Comparison of ENCODE assay signal across 22 mouse cellular contexts in genomic region chr7:19777049-19777723, GRCm38 (mm10). TPM values are rescaled to one million over a fixed set of nuclear protein-coding genes. Genes with fewer than 3 reads are reported as not detected.
A peak's percentile ranks its signal among the peaks of the same experiment; 100 is the strongest.
DNase-seq lines count a peak whose midpoint lies in the region; ATAC-seq and TF ChIP-seq lines count a peak whose summit lies in the region.
"Had no signal": no experiment of that assay in that cellular context is flagged by ENCODE, and none has a peak within 500 bp of the region (broad histone marks: within the 10 kb centered on the region; RNA-seq: fewer than 3 reads in every experiment).

No protein-coding gene starts in this region.

- no peaks in the 10 kb centered on the region for H3K9me3 ChIP-seq in lung, postnatal 0 days (ENCODE audit: low read length)
- no peaks in the 10 kb centered on the region for H3K9me3 ChIP-seq in heart, embryonic 15.5 days (replicated peaks)
- H3K9me3 ChIP-seq in stomach, postnatal 0 days (ENCODE audit: control insufficient read depth, low read length) = no peaks in the 10 kb centered on the region
- H3K9me3 ChIP-seq: embryonic facial prominence, embryonic 13.5 days; liver, embryonic 12.5 days; midbrain, embryonic 15.5 days; stomach, embryonic 15.5 days had no signal

- peak; percentile 41 for ATAC-seq in lung, postnatal 0 days
- ATAC-seq in heart, embryonic 15.5 days (replicated peaks; ENCODE audit: insufficient number of reproducible peaks, insufficient read depth, low FRiP score, low read depth) = no peak; the same call in 1 of the 2 replicates
- ATAC-seq in stomach, postnatal 0 days (ENCODE audit: low FRiP score, low TSS enrichment) = 0 out of 2 replicates have a peak, but pooled peaks have one; percentile 21
- ATAC-seq: liver, embryonic 12.5 days; midbrain, embryonic 15.5 days had no signal

- intact Hi-C loops in heart, postnatal 25 days (cut with DNase I) = no loop called here

- TF ChIP-seq EP300 in lung, postnatal 0 days (IDR thresholded peaks at IDR 0.05) = no peak
- TF ChIP-seq EP300 in stomach, postnatal 0 days (optimal IDR thresholded peaks at IDR 0.05) = no peak

- no peak for TF ChIP-seq POLR2A in lung, adult 2 months (IDR thresholded peaks at IDR 0.05; ENCODE audit: borderline replicate concordance, extremely low read depth, low read depth, low read length)

- 64% methylated on average over 11 of the region's 11 CpGs for WGBS in lung, postnatal 0 days
- 60% methylated on average over 11 of the region's 11 CpGs for WGBS in lung, adult 2 months
- 77% methylated on average over 11 of the region's 11 CpGs for WGBS in heart, embryonic 15.5 days
- WGBS in stomach, postnatal 0 days = 61% methylated on average over 11 of the region's 11 CpGs

- no peaks in the 10 kb centered on the region for H3K36me3 ChIP-seq in lung, postnatal 0 days (ENCODE audit: insufficient read depth, low read length)
- no peaks in the 10 kb centered on the region for H3K36me3 ChIP-seq in heart, embryonic 15.5 days
- 0 out of 2 replicates have a peak, but pooled peaks cover 2% of the 10 kb centered on the region for H3K36me3 ChIP-seq in stomach, postnatal 0 days (ENCODE audit: control insufficient read depth, insufficient read depth, low read length)
- H3K36me3 ChIP-seq: embryonic facial prominence, embryonic 13.5 days; forebrain, embryonic 12.5 days; liver, embryonic 12.5 days; midbrain, embryonic 15.5 days; neural tube, embryonic 12.5 days; stomach, embryonic 15.5 days had no signal

- TF ChIP-seq CTCF in lung, postnatal 0 days (IDR thresholded peaks at IDR 0.05) = no peak
- no peak for TF ChIP-seq CTCF in lung, adult 2 months (IDR thresholded peaks at IDR 0.05; ENCODE audit: insufficient read depth, low read length)
- TF ChIP-seq CTCF in stomach, postnatal 0 days (IDR thresholded peaks at IDR 0.05; ENCODE audit: low read depth) = no peak

- H3K4me2 ChIP-seq in lung, postnatal 0 days (replicated peaks; ENCODE audit: low read depth, low read length) = no peak overlapping the region
- no peak overlapping the region for H3K4me2 ChIP-seq in heart, embryonic 15.5 days
- H3K4me2 ChIP-seq in stomach, postnatal 0 days (replicated peaks; ENCODE audit: low read depth) = no peak overlapping the region
- H3K4me2 ChIP-seq: embryonic facial prominence, embryonic 13.5 days; forebrain, embryonic 12.5 days; hindbrain, embryonic 14.5 days; liver, embryonic 12.5 days; midbrain, embryonic 15.5 days; neural tube, embryonic 12.5 days; stomach, embryonic 15.5 days had no signal

- H3K4me3 ChIP-seq in lung, postnatal 0 days (ENCODE audit: low read depth, low read length) = no peak overlapping the region
- no peak overlapping the region for H3K4me3 ChIP-seq in lung, adult 2 months (replicated peaks; ENCODE audit: extremely low read depth, low read depth, low read length)
- H3K4me3 ChIP-seq in heart, embryonic 15.5 days = no peak overlapping the region
- H3K4me3 ChIP-seq in stomach, postnatal 0 days (ENCODE audit: low read depth, low read length) = no peak overlapping the region
- H3K4me3 ChIP-seq: embryonic facial prominence, embryonic 13.5 days; forebrain, embryonic 12.5 days; liver, embryonic 12.5 days; midbrain, embryonic 15.5 days; neural tube, embryonic 12.5 days; stomach, embryonic 15.5 days had no signal

- peak; percentile 98 for DNase-seq in heart, adult 11 months
- DNase-seq in heart, postnatal 25 days (ENCODE audit: low spot score) = no peak
- DNase-seq in lung, postnatal 0 days (ENCODE audit: low spot score) = no peak
- no peak for DNase-seq in lung, adult 2 months
- no peak for DNase-seq in stomach, postnatal 0 days (ENCODE audit: low spot score)
- no peak for DNase-seq in cerebellum, postnatal 36 days
- DNase-seq in yolk sac, embryonic 10.5 days (ENCODE audit: low spot score) = no peak
- DNase-seq: adrenal gland, postnatal 10 days; kidney, adult 9 months; lung, postnatal 36 days; right cerebral cortex, postnatal 4 days; thymus, postnatal 25 days had no signal

- H3K9ac ChIP-seq in lung, postnatal 0 days (replicated peaks; ENCODE audit: low read depth) = no peak overlapping the region
- no peak overlapping the region for H3K9ac ChIP-seq in heart, embryonic 15.5 days
- no peak overlapping the region for H3K9ac ChIP-seq in stomach, postnatal 0 days (ENCODE audit: low read length)
- H3K9ac ChIP-seq: embryonic facial prominence, embryonic 13.5 days; forebrain, embryonic 12.5 days; hindbrain, embryonic 14.5 days; liver, embryonic 12.5 days; midbrain, embryonic 15.5 days; neural tube, embryonic 12.5 days; stomach, embryonic 15.5 days had no signal

- no peaks in the 10 kb centered on the region for H3K4me1 ChIP-seq in lung, postnatal 0 days (ENCODE audit: insufficient read depth, low read depth, low read length)
- no peaks in the 10 kb centered on the region for H3K4me1 ChIP-seq in lung, adult 2 months (ENCODE audit: control insufficient read depth, insufficient read depth, low read length)
- peaks cover 6% of the 10 kb centered on the region for H3K4me1 ChIP-seq in heart, embryonic 15.5 days (replicated peaks)
- no peaks in the 10 kb centered on the region for H3K4me1 ChIP-seq in stomach, postnatal 0 days (replicated peaks; ENCODE audit: control insufficient read depth, insufficient read depth)
- H3K4me1 ChIP-seq: embryonic facial prominence, embryonic 13.5 days; forebrain, embryonic 12.5 days; liver, embryonic 12.5 days; midbrain, embryonic 15.5 days; neural tube, embryonic 12.5 days; stomach, embryonic 15.5 days had no signal

- H3K27ac ChIP-seq in lung, postnatal 0 days (ENCODE audit: low read length) = no peak overlapping the region
- 0 out of 2 replicates have a peak overlapping the region, but pooled peaks have one; percentile 22 for H3K27ac ChIP-seq in heart, embryonic 15.5 days
- H3K27ac ChIP-seq in stomach, postnatal 0 days (replicated peaks) = no peak overlapping the region; the same call in 1 of the 2 replicates
- H3K27ac ChIP-seq: embryonic facial prominence, embryonic 13.5 days; forebrain, embryonic 12.5 days; hindbrain, embryonic 14.5 days; liver, embryonic 12.5 days; midbrain, embryonic 15.5 days; neural tube, embryonic 12.5 days; stomach, embryonic 15.5 days had no signal

- H3K27me3 ChIP-seq in lung, postnatal 0 days (replicated peaks; ENCODE audit: insufficient read depth, low read length) = no peaks in the 10 kb centered on the region
- no peaks in the 10 kb centered on the region for H3K27me3 ChIP-seq in heart, embryonic 15.5 days
- no peaks in the 10 kb centered on the region for H3K27me3 ChIP-seq in stomach, postnatal 0 days (ENCODE audit: control insufficient read depth, insufficient read depth, low read length)
- H3K27me3 ChIP-seq: embryonic facial prominence, embryonic 13.5 days; stomach, embryonic 15.5 days had no signal

RNA-seq across cellular contexts. Expression of gene Bcam, which starts 6.4 kb away (rescaled TPM):
- total RNA-seq in heart, postnatal 25 days (2021) = 100 to 1,000 TPM; 220 to 229 TPM
- polyA plus RNA-seq in lung, postnatal 0 days (2015; fragmentation: Nextera tagmentation; extraction: Ambion mirVana) = 477 and 507 TPM in 2 replicates
- polyA plus RNA-seq in lung, adult 2 months (2012; rRNA removed) = 769 and 829 TPM in 2 replicates
- 358 and 380 TPM in 2 replicates for polyA plus RNA-seq in heart, embryonic 15.5 days (2015; fragmentation: Nextera tagmentation; extraction: Ambion mirVana)
- polyA plus RNA-seq in stomach, postnatal 0 days (2015; fragmentation: Nextera tagmentation; extraction: Ambion mirVana) = 87.5 and 103 TPM in 2 replicates

RNA-seq across cellular contexts. Expression of gene Cblc, which starts 19.4 kb away (rescaled TPM):
- under 1 TPM in 1 of 2 experiments, not detected in 1; 0.73 TPM for total RNA-seq in heart, postnatal 25 days (2021)
- polyA plus RNA-seq in lung, postnatal 0 days (2015; fragmentation: Nextera tagmentation; extraction: Ambion mirVana) = 18.4 and 23.9 TPM in 2 replicates
- polyA plus RNA-seq in lung, adult 2 months (2012; rRNA removed) = 16.1 and 21.9 TPM in 2 replicates
- polyA plus RNA-seq in heart, embryonic 15.5 days (2015; fragmentation: Nextera tagmentation; extraction: Ambion mirVana) = 0.47 and 2.5 TPM in 2 replicates
- 44.4 and 48.5 TPM in 2 replicates for polyA plus RNA-seq in stomach, postnatal 0 days (2015; fragmentation: Nextera tagmentation; extraction: Ambion mirVana)
- total RNA-seq: layer of hippocampus, adult 8-10 months; left cerebral cortex, adult 8-10 months had no signal
- polyA plus RNA-seq: hindbrain, embryonic 14.5 days had no signal

RNA-seq across cellular contexts. Expression of gene Nectin2, which starts 26.9 kb away (rescaled TPM):
- 10 to 100 TPM; 31.1 to 31.9 TPM for total RNA-seq in heart, postnatal 25 days (2021)
- 113 and 116 TPM in 2 replicates for polyA plus RNA-seq in lung, postnatal 0 days (2015; fragmentation: Nextera tagmentation; extraction: Ambion mirVana)
- polyA plus RNA-seq in lung, adult 2 months (2012; rRNA removed) = 70.9 and 74.7 TPM in 2 replicates
- 66.5 and 81.4 TPM in 2 replicates for polyA plus RNA-seq in heart, embryonic 15.5 days (2015; fragmentation: Nextera tagmentation; extraction: Ambion mirVana)
- polyA plus RNA-seq in stomach, postnatal 0 days (2015; fragmentation: Nextera tagmentation; extraction: Ambion mirVana) = 82.2 and 83.8 TPM in 2 replicates

RNA-seq across cellular contexts. Expression of gene Bcl3, which starts 45.4 kb away (rescaled TPM):
- total RNA-seq in heart, postnatal 25 days (2021) = 1 to 10 TPM; 3.0 to 3.9 TPM
- polyA plus RNA-seq in lung, postnatal 0 days (2015; fragmentation: Nextera tagmentation; extraction: Ambion mirVana) = 8.3 and 20.0 TPM in 2 replicates
- polyA plus RNA-seq in lung, adult 2 months (2012; rRNA removed) = 38.7 and 71.2 TPM in 2 replicates
- 2.0 and 4.7 TPM in 2 replicates for polyA plus RNA-seq in heart, embryonic 15.5 days (2015; fragmentation: Nextera tagmentation; extraction: Ambion mirVana)
- 8.9 and 9.1 TPM in 2 replicates for polyA plus RNA-seq in stomach, postnatal 0 days (2015; fragmentation: Nextera tagmentation; extraction: Ambion mirVana)
